Mouse (Mus musculus): ENCODE data around the gene Klk1. TPM values are rescaled to one million over a fixed set of nuclear protein-coding genes. Genes with fewer than 3 reads are reported as not detected.
"Not testable (repeated sequence)": the region's sequence is repeated elsewhere in the genome, so short reads cannot be mapped to it uniquely, and the experiment has no call there.

The Klk1 gene
- total RNA-seq, 2 experiments from 2014 or later, result not detected

DNA sequence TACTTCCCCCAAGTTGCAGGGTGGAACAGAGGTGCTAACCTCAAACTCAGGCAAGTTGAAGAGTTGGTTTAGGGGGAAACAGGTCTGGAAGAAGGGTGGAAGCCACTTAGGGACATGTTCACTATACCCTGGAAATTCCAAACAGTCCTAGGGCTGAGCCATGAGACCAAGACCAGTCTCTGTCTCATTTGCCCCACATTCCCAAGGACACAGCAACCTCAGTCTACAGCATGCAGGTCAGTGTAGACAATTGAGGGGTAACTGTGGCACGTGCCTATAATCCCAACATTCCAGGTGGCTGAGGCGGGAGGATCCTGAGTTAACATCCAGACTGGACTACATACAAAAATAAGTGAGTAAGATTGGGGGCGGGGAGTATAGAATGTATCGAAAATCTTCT, 24.1 kb downstream of the Klk1 start:
- DNase-seq (ENCODE audit: extremely low spot score in 1 of 2, low spot score in 2 of 2), result no peak
- intact Hi-C loops (cut with DNase I), result no loop called here

GRCm38 (mm10) chr7:44250732-44251275, 25.6 kb downstream of the Klk1 start:
- intact Hi-C loops (cut with DNase I), result not testable (repeated sequence)
- DNase-seq (ENCODE audit: extremely low spot score in 1 of 2, low spot score in 2 of 2), result peak in 1 of 2 experiments; percentile 44

- intact Hi-C loops (cut with DNase I), result no loop called here
- peak in 1 of 2 experiments; percentile 44 for DNase-seq (ENCODE audit: extremely low spot score in 1 of 2, low spot score in 2 of 2)
Measured at GRCm38 (mm10) chr7:44253023-44253616, 28.0 kb downstream of the Klk1 start.

- DNase-seq (ENCODE audit: extremely low spot score in 1 of 2, low spot score in 2 of 2), result no peak
- intact Hi-C loops (cut with DNase I), result no loop called here
Measured at GRCm38 (mm10) chr7:44254930-44255329, 29.8 kb downstream of the Klk1 start.

DNA sequence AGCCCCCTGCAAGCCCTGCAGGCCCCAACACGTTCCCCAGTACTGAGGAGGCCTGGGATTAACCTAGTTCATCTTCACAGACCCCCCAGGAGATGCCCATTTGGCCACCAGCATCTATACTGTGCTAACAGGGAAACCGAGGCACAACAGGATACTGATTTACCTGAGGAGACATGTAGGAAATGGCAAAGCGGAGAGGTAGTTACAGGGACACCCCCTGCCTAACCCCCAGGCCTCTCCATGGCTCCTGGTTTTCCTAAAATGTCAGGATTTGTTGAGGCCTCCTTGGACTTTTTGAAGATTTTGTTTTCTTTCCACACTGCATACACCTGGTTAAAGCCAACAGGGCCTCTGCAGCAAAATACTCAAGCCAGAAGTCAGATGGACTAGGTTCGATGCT, 32.1 kb downstream of the Klk1 start, which contains the start of gene Acp4:
Acp4 (minus strand) TSS at position 101 of the 400 bp plus-strand sequence.
- intact Hi-C loops (cut with DNase I), result no loop called here

DNA sequence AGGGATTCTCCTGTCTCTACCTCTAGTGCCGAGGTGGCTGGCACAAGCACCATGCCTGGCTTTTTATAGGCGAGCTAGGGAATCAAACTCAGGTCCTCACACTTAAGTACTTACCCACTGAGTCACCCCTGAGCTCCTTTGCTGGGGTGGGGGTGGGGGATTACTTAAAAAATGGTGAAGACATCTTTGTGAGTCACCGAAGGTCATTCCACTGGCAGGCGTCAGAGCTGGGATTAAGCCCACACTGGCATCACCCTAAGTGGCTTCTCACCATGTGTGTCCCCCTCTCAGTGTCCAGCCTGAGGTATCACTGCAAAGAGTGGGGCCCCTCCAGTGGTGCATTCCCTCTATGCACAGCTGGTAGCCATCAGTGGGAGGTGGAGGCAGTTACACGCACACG, 35.2 kb downstream of the Klk1 start:
- intact Hi-C loops (cut with DNase I), result loop anchor here (5.0 kb wide), 1 partner anchor 222 kb away; no protein-coding TSS in a partner anchor
- no peak for DNase-seq (ENCODE audit: extremely low spot score in 1 of 2, low spot score in 2 of 2)

More for the DNA sequence above, 32.1 kb downstream of the Klk1 start, which contains the start of gene Acp4:
- no peak for DNase-seq (ENCODE audit: extremely low spot score in 1 of 2, low spot score in 2 of 2)

- DNase-seq (ENCODE audit: extremely low spot score in 1 of 2, low spot score in 2 of 2), result no peak
- intact Hi-C loops (cut with DNase I), result loop anchor here (5.0 kb wide), 1 partner anchor 221 kb away; no protein-coding TSS in a partner anchor
Measured at GRCm38 (mm10) chr7:44261147-44261546, 36.0 kb downstream of the Klk1 start, which contains the start of gene Gm15517. Gene Gm15517, plus strand, starts transcription at chr7:44261447.

- DNase-seq (ENCODE audit: extremely low spot score in 1 of 2, low spot score in 2 of 2), result peak; percentile 90 to 93
- intact Hi-C loops (cut with DNase I), result loop anchor here (2.0 to 5.0 kb wide), 2 partner anchors 88 to 219 kb away; no protein-coding TSS in a partner anchor
Measured at GRCm38 (mm10) chr7:44262791-44263643, 37.9 kb downstream of the Klk1 start.

DNA sequence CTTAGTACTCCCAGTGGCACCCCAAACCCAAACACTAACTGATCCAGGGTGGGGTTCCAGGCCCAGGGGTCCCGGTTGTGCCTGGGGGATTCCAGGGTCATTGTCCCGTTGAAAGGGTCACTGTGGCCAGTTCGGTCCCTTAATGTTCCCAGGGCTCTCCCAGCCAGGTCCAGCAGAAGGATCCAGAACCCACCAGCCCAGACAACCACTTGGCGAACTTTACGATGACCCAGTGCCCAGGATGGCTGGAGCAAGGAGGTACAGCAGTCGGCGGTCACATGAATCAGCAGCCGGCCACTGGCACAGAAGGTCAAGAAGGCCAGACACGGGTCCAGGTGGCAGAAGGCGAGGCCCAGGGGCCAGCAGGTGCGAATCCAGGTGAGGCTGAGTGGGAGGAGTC, 43.0 kb downstream of the Klk1 start:
- DNase-seq (ENCODE audit: extremely low spot score in 1 of 2, low spot score in 2 of 2), result no peak
- intact Hi-C loops (cut with DNase I), result loop anchor here (5.0 kb wide), 1 partner anchor 39 kb away; the partner anchor contains the start of gene Clec11a

GRCm38 (mm10) chr7:44269397-44269796, 44.2 kb downstream of the Klk1 start:
- DNase-seq (ENCODE audit: extremely low spot score in 1 of 2, low spot score in 2 of 2), result no peak
- intact Hi-C loops (cut with DNase I), result loop anchor here (5.0 kb wide), 1 partner anchor 38 kb away; the partner anchor contains the start of gene Clec11a

DNA sequence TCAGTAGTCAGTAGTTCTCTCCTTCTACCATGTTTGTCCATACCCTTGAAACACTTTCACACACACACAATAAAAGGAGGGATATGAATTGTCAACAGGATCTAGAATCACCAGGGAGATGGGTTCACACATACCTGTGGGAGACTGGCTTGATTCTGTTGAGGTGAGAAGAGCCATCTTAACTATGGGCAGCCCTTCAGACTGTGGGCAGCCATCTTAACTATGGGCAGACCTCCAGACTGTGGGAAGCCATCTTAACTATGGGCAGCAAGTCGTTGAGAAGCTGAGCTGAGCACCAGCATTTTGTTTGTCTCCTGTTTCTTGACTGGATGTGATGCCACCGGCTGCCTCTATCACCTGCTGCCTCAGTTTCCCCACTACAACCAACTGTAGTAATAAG, 46.1 kb downstream of the Klk1 start:
- intact Hi-C loops (cut with DNase I), result no loop called here
- DNase-seq (ENCODE audit: extremely low spot score in 1 of 2, low spot score in 2 of 2), result no peak

DNA sequence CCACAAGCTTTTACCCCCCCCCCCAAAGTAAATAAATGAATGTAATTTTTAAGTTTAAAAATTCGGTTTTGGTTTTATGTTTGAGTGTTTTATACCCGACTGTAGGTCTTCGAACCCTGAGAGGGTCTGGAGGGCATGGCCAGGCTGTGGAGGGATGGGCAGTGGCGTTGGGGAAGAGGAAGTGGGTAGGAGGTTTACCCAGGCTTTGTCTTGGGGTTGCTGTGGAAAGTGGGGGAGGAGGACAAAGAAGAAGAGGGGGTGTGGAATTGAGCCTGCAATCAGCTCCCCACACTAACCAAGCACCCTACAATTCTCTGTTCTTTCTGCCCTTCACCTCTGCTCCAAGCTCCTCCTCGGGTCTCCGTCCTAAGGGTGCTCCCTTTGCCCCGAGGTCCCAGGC, 47.4 kb downstream of the Klk1 start:
- intact Hi-C loops (cut with DNase I), result no loop called here
- no peak for DNase-seq (ENCODE audit: extremely low spot score in 1 of 2, low spot score in 2 of 2)

GRCm38 (mm10) chr7:44273446-44273845, 48.3 kb downstream of the Klk1 start:
- intact Hi-C loops (cut with DNase I), result no loop called here
- no peak for DNase-seq (ENCODE audit: extremely low spot score in 1 of 2, low spot score in 2 of 2)

- intact Hi-C loops (cut with DNase I), result no loop called here
Measured at GRCm38 (mm10) chr7:44274096-44274495, 48.9 kb downstream of the Klk1 start.

DNA sequence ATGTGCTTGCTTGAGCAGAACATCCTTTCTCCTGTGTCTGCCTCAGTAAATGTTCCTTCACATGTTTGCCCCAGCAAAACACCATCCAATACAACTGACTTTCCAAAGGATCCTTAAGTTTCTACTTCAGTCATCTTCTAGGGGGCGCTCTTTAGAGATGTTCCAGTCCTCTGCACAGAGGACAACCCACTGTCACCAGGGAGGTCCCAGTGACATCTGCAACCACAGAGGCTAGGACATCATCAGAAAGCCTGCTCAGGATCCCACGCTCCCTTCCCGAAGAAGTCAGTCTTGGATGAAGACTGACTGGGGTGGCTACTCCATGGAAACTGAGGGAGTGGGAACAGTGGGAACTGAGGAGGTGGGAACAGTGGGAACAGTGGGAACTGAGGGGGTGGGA, 50.4 kb downstream of the Klk1 start:
- no peak for DNase-seq (ENCODE audit: extremely low spot score in 1 of 2, low spot score in 2 of 2)
- intact Hi-C loops (cut with DNase I), result no loop called here

More at GRCm38 (mm10) chr7:44274096-44274495, 48.9 kb downstream of the Klk1 start:
- no peak for DNase-seq (ENCODE audit: extremely low spot score in 1 of 2, low spot score in 2 of 2)

DNA sequence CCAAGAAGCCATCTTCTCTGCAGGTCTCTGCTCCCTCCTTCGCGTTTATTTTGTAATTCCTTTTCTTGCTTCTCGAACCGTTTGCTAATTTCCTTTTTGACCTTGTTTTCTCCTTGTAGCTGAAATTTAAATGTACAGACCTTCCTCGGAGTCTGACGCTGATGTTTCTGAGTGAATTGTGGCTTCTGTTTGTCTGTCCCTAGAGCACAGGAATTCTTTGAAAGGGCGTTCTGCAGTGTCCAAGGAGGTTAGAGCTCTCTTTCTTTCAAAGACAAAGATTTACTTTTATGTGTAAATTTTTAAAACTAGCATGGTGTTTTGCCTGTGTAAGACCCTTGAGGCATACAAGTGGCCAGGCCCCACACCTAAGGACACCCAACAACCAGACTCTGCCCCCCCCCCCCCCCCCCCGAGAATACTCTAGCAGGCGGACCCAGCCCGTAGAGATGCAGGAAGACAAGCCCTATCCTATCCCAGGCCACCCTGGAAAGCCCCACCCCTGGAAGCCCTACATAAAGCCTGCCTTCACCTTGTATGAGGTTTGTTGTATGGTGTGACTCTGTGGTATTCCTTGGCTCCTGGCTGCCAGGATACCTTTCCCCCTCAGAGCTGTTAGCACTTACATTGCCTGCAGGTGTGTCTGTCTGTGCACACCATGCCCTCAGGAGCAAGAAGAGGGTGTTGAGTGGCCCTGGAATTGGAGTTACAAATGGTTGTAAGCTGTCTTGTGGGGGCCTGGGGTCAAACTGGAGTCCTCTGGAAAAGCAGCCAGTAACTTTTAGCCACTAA, 51.5 kb downstream of the Klk1 start:
- intact Hi-C loops (cut with DNase I), result no loop called here
- no peak for DNase-seq (ENCODE audit: extremely low spot score in 1 of 2, low spot score in 2 of 2)

- DNase-seq (ENCODE audit: extremely low spot score in 1 of 2, low spot score in 2 of 2), result no peak
- intact Hi-C loops (cut with DNase I), result no loop called here
Measured at GRCm38 (mm10) chr7:44277250-44277622, 52.1 kb downstream of the Klk1 start.
